Mouse (Mus musculus): Measurements from ENCODE around the gene Sec23b. TPM values are rescaled to one million over a fixed set of nuclear protein-coding genes. Genes with fewer than 3 reads are reported as not detected.
A peak's percentile ranks its signal among the peaks of the same experiment; 100 is the strongest.

The Sec23b gene
- polyA plus RNA-seq (2015; fragmentation: Nextera tagmentation; extraction: Ambion mirVana): 69.1 and 72.4 TPM in 2 replicates

GRCm38 (mm10) chr2:144555820-144556552, at the start of gene Sec23b:
TSS of gene Sec23b (plus strand) at chr2:144556229.
- Histone ChIP-seq H3K4me3 (ENCODE audit: low read depth, low read length) (peak within 1 kb of the TSS; percentile 67), H3K36me3 (ENCODE audit: control insufficient read depth, insufficient read depth) (no peaks in the 10 kb centered on the region), H3K4me2 (replicated peaks; ENCODE audit: low read depth) (peak within 1 kb of the TSS; percentile 70), H3K27ac (ENCODE audit: low read depth, low read length) (peak within 1 kb of the TSS; percentile 89), H3K9me3 (ENCODE audit: control insufficient read depth) (no peaks in the 10 kb centered on the region), H3K27me3 (replicated peaks; ENCODE audit: control insufficient read depth, insufficient read depth, low read length) (no peaks in the 10 kb centered on the region), H3K9ac (ENCODE audit: low read depth, low read length) (peak within 1 kb of the TSS; percentile 49), H3K4me1 (replicated peaks; ENCODE audit: control insufficient read depth, insufficient read depth, low read length) (0 out of 2 replicates have a peak, but pooled peaks cover 7% of the 10 kb centered on the region)
- under 1% methylated on average over 44 of the region's 44 CpGs for WGBS
- peak; percentile 99 for ATAC-seq
- 0 out of 2 replicates have a peak, but pooled peaks have one; percentile 13 for TF ChIP-seq CTCF (IDR thresholded peaks at IDR 0.05; ENCODE audit: low read depth)

DNA sequence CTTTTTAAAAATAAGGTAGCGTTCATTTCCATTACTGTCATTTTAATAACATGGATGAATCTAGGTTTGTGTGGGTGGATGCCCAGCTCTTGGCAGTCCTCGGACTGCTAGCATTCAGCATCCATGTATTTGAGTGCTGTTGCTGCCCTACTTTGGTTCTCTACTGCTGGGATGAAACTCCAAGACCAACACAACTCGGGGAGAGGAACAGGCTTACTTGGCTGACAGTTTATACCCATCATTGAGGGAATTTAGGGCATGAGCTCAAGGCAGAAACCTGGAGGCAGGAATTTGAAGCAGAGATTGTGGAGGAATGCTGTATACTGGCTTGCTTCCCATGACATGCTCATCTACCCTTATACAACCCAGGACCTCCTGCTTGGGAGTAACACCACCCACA, 41.4 kb upstream of the Sec23b start:
- Histone ChIP-seq H3K27ac (ENCODE audit: low read depth, low read length) (no peak overlapping the region), H3K27me3 (replicated peaks; ENCODE audit: control insufficient read depth, insufficient read depth, low read length) (no peaks in the 10 kb centered on the region), H3K4me1 (replicated peaks; ENCODE audit: control insufficient read depth, insufficient read depth, low read length) (no peaks in the 10 kb centered on the region), H3K4me3 (ENCODE audit: low read depth, low read length) (no peak overlapping the region), H3K4me2 (replicated peaks; ENCODE audit: low read depth) (no peak overlapping the region), H3K36me3 (ENCODE audit: control insufficient read depth, insufficient read depth) (no peaks in the 10 kb centered on the region), H3K9me3 (ENCODE audit: control insufficient read depth) (no peaks in the 10 kb centered on the region), H3K9ac (ENCODE audit: low read depth, low read length) (no peak overlapping the region)
- TF ChIP-seq CTCF (IDR thresholded peaks at IDR 0.05; ENCODE audit: low read depth): no peak
- WGBS: 77% methylated on average over 3 of the region's 3 CpGs
- ATAC-seq: no peak

DNA sequence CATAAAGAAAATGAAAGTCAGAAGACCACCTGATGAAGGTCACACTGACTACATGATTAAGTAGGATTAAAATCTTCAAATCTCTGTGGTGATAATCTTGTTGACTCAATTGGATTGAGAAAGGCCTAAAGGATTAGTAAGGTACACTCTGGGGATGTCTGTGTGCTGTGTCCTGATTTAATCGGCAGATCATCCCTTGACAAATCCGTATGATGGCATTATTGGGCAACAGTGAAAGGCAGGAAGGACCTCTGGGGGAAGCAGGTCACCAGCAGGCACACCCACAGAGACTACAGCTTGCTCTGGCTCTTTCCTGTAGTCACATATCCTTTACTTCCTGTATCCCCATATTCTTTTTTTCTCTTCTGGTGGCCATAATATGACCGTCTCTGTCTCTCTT, 36.3 kb upstream of the Sec23b start:
- no peak overlapping the region for H3K27ac ChIP-seq (ENCODE audit: low read depth, low read length)
- H3K36me3 ChIP-seq (ENCODE audit: control insufficient read depth, insufficient read depth): no peaks in the 10 kb centered on the region
- no peaks in the 10 kb centered on the region for H3K4me1 ChIP-seq (replicated peaks; ENCODE audit: control insufficient read depth, insufficient read depth, low read length)
- ATAC-seq: no peak
- H3K27me3 ChIP-seq (replicated peaks; ENCODE audit: control insufficient read depth, insufficient read depth, low read length): no peaks in the 10 kb centered on the region
- no peaks in the 10 kb centered on the region for H3K9me3 ChIP-seq (ENCODE audit: control insufficient read depth)
- no peak overlapping the region for H3K4me3 ChIP-seq (ENCODE audit: low read depth, low read length)
- WGBS: 46% methylated on average over 3 of the region's 3 CpGs
- no peak overlapping the region for H3K9ac ChIP-seq (ENCODE audit: low read depth, low read length)
- no peak for TF ChIP-seq CTCF (IDR thresholded peaks at IDR 0.05; ENCODE audit: low read depth)
- H3K4me2 ChIP-seq (replicated peaks; ENCODE audit: low read depth): no peak overlapping the region

DNA sequence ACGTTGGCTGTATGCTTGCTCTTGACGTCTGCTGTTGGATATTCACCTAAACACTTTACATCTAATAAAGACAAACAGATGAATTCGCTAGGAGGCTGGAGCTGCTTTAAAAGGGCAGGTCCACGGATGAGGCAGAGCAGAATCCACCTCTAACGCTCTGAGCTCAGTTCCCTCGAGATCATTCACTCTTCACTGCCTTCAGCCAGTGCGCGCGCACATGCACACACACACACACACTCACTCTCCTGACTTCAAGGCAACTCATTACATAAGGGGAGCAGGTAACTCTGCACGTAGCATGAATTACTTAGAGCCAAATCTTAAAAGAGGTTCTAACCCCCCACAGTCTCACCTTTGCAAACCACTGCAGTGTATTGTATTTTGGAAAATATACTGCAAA, 30.2 kb upstream of the Sec23b start:
- ATAC-seq: no peak
- Histone ChIP-seq H3K4me2 (replicated peaks; ENCODE audit: low read depth) (no peak overlapping the region), H3K4me3 (ENCODE audit: low read depth, low read length) (no peak overlapping the region), H3K27me3 (replicated peaks; ENCODE audit: control insufficient read depth, insufficient read depth, low read length) (no peaks in the 10 kb centered on the region), H3K4me1 (replicated peaks; ENCODE audit: control insufficient read depth, insufficient read depth, low read length) (0 out of 2 replicates have a peak, but pooled peaks cover 7% of the 10 kb centered on the region), H3K9me3 (ENCODE audit: control insufficient read depth) (no peaks in the 10 kb centered on the region), H3K9ac (ENCODE audit: low read depth, low read length) (no peak overlapping the region), H3K27ac (ENCODE audit: low read depth, low read length) (no peak overlapping the region), H3K36me3 (ENCODE audit: control insufficient read depth, insufficient read depth) (no peaks in the 10 kb centered on the region; the same call in 1 of the 2 replicates)
- WGBS: 53% methylated on average over 10 of the region's 10 CpGs
- no peak for TF ChIP-seq CTCF (IDR thresholded peaks at IDR 0.05; ENCODE audit: low read depth)

GRCm38 (mm10) chr2:144526981-144527820, 28.8 kb upstream of the Sec23b start, which contains the start of the genes Dzank1 and Polr3f:
TSS of gene Dzank1 (minus strand) at chr2:144527414.
TSS of gene Polr3f (plus strand) at chr2:144527718.
- peak within 1 kb of the TSS; percentile 91 for H3K4me2 ChIP-seq (replicated peaks; ENCODE audit: low read depth)
- H3K27ac ChIP-seq (ENCODE audit: low read depth, low read length): peak within 1 kb of the TSS; percentile 90
- peaks cover 5% of the 10 kb centered on the region for H3K36me3 ChIP-seq (ENCODE audit: control insufficient read depth, insufficient read depth)
- H3K9ac ChIP-seq (ENCODE audit: low read depth, low read length): peak within 1 kb of the TSS; percentile 94
- H3K9me3 ChIP-seq (ENCODE audit: control insufficient read depth): no peaks in the 10 kb centered on the region
- H3K27me3 ChIP-seq (replicated peaks; ENCODE audit: control insufficient read depth, insufficient read depth, low read length): no peaks in the 10 kb centered on the region
- 0 out of 2 replicates have a peak, but pooled peaks cover 7% of the 10 kb centered on the region for H3K4me1 ChIP-seq (replicated peaks; ENCODE audit: control insufficient read depth, insufficient read depth, low read length)
- peak; percentile 99 for ATAC-seq
- peak within 1 kb of the TSS; percentile 93 for H3K4me3 ChIP-seq (ENCODE audit: low read depth, low read length)
- TF ChIP-seq CTCF (IDR thresholded peaks at IDR 0.05; ENCODE audit: low read depth): peak; percentile 38
- WGBS: under 1% methylated on average over 56 of the region's 56 CpGs

GRCm38 (mm10) chr2:144527821-144528174, 28.2 kb upstream of the Sec23b start:
- WGBS: under 1% methylated on average over 25 of the region's 25 CpGs
- TF ChIP-seq CTCF (IDR thresholded peaks at IDR 0.05; ENCODE audit: low read depth): no peak
- Histone ChIP-seq H3K27ac (ENCODE audit: low read depth, low read length) (peak overlapping the region; percentile 90), H3K36me3 (ENCODE audit: control insufficient read depth, insufficient read depth) (peaks cover 5% of the 10 kb centered on the region), H3K9ac (ENCODE audit: low read depth, low read length) (peak overlapping the region; percentile 94), H3K27me3 (replicated peaks; ENCODE audit: control insufficient read depth, insufficient read depth, low read length) (no peaks in the 10 kb centered on the region), H3K4me3 (ENCODE audit: low read depth, low read length) (peak overlapping the region; percentile 93), H3K4me2 (replicated peaks; ENCODE audit: low read depth) (peak overlapping the region; percentile 91), H3K9me3 (ENCODE audit: control insufficient read depth) (no peaks in the 10 kb centered on the region), H3K4me1 (replicated peaks; ENCODE audit: control insufficient read depth, insufficient read depth, low read length) (0 out of 2 replicates have a peak, but pooled peaks cover 7% of the 10 kb centered on the region)
- ATAC-seq: no peak; the same call in 1 of the 2 replicates
